Mouse (Mus musculus): ENCODE measurements at regions not wholly inside any gene's neighbourhood (a gene's known extent, or its start where the extent isn't known, plus 50 kb on each side); places are given as distances from the start of the nearest gene placed in this dataset.

- DNase-seq (ENCODE audit: low spot score in 2 of 2) = no peak
Observed at GRCm38 (mm10) chr6:127298105-127298504, 146.1 kb upstream of the Ccnd2 start.

GRCm38 (mm10) chr6:127311192-127312054, 135.2 kb upstream of the Parp11 start:
- no peak for DNase-seq (ENCODE audit: low spot score in 2 of 2)

- no peak for DNase-seq (ENCODE audit: low spot score in 2 of 2)
Observed at GRCm38 (mm10) chr6:127317309-127317708, 129.3 kb upstream of the Parp11 start.

- DNase-seq (ENCODE audit: low spot score in 2 of 2) = no peak
Observed at GRCm38 (mm10) chr6:127318746-127319582, 127.7 kb upstream of the Parp11 start.

- DNase-seq (ENCODE audit: low spot score in 2 of 2) = no peak
Observed at GRCm38 (mm10) chr6:127320600-127320999, 126.0 kb upstream of the Parp11 start.

- DNase-seq (ENCODE audit: low spot score in 2 of 2) = no peak
Observed at GRCm38 (mm10) chr6:127321031-127321430, 125.6 kb upstream of the Parp11 start.

- DNase-seq (ENCODE audit: low spot score in 2 of 2) = no peak
Observed at GRCm38 (mm10) chr6:127322398-127322797, 124.2 kb upstream of the Parp11 start.

GRCm38 (mm10) chr6:127324984-127325383, 121.7 kb upstream of the Parp11 start:
- peak; percentile 73 to 74 for DNase-seq (ENCODE audit: low spot score in 2 of 2)

- DNase-seq (ENCODE audit: low spot score in 2 of 2) = no peak
Observed at GRCm38 (mm10) chr6:127325596-127326332, 120.9 kb upstream of the Parp11 start.

- no peak for DNase-seq (ENCODE audit: low spot score in 2 of 2)
Observed at GRCm38 (mm10) chr6:127326333-127326729, 120.3 kb upstream of the Parp11 start.

GRCm38 (mm10) chr6:127329191-127330014, 117.2 kb upstream of the Parp11 start:
- DNase-seq (ENCODE audit: low spot score in 2 of 2) = no peak

- peak; percentile 67 to 72 for DNase-seq (ENCODE audit: low spot score in 2 of 2)
Observed at GRCm38 (mm10) chr6:127330015-127330705, 116.5 kb upstream of the Parp11 start.

GRCm38 (mm10) chr6:127331091-127331490, 115.5 kb upstream of the Parp11 start:
- no peak for DNase-seq (ENCODE audit: low spot score in 2 of 2)

- no peak for DNase-seq (ENCODE audit: low spot score in 2 of 2)
Observed at GRCm38 (mm10) chr6:127334256-127334655, 112.4 kb upstream of the Parp11 start.

GRCm38 (mm10) chr6:127335462-127335886, 111.2 kb upstream of the Parp11 start:
- no peak for DNase-seq (ENCODE audit: low spot score in 2 of 2)

- no peak for DNase-seq (ENCODE audit: low spot score in 2 of 2)
Observed at GRCm38 (mm10) chr6:127335996-127336660, 110.5 kb upstream of the Parp11 start.

- peak; percentile 44 to 58 for DNase-seq (ENCODE audit: low spot score in 2 of 2)
Observed at GRCm38 (mm10) chr6:127336681-127337397, 109.8 kb upstream of the Parp11 start.

- no peak for DNase-seq (ENCODE audit: low spot score in 2 of 2)
Observed at GRCm38 (mm10) chr6:127337398-127337871, 109.2 kb upstream of the Parp11 start.

GRCm38 (mm10) chr6:127338412-127338811, 108.2 kb upstream of the Parp11 start:
- no peak for DNase-seq (ENCODE audit: low spot score in 2 of 2)

Data from right cerebral cortex, adult 2 months (tissue).